Mouse (Mus musculus) retina, postnatal 1 day (tissue): ENCODE measurements around the gene Sh3kbp1.

ENCODE experiments used
- DNase-seq: peaks from one replicate; pipeline ENCODE4 v3.0.0-alpha.2; 2012

Sh3kbp1 gene

DNA sequence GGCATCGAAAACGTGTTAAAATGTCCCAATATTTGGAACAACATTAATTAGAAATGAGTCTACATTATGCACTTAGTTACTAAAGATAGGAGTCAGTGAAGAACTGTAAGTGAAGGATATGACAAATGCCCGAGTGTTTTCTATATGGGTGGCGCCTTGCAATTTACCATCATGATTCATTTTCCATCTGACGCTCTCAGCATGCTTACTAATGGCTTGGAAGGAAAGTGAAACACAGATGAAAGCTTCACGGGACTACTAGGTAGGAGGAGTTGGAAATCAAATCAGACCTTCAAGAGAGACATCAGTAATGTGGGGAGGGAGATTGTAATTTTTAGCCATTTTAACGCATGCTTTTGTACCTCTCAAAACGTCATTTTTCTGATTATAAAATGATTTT lies 223.7 kb downstream of the Sh3kbp1 start:
- DNase-seq, result no peak

DNA sequence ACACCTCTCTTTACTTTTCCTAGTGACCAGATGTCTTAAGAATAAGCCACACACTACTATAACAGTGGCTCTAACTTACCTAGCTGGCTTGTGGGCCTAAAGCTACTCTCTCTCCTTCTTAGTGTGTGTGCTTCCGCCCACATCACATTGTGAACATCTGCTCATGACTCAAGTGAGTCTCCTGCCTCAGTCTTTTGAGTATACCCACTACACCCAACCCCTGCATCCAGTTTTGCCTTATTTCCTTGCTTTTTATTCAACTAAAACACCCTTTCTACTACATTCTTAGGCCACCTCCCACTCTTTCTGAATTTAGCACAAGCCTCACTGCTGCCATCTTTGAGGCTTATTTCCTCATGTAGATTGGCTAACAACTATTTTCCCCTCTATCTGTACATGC lies 229.8 kb downstream of the Sh3kbp1 start:
- no peak for DNase-seq

DNA sequence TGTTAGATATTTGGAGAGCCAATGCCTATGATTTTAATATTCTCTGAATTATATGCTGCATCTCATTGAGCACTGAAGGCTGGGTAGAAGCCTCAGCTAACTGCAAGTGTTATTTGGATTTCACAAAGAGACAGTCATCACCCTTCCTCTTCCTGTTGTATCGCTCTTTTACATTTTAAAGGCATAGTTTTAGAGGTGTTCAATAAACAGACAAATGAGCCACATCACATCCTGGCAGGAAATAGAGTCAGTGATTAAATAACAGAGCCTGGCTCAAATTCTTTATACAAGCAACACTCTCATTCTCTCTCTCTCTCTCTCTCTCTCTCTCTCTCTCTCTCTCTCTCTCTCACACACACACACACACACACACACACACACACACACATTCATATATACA lies 231.1 kb downstream of the Sh3kbp1 start:
- DNase-seq, result no peak

DNA sequence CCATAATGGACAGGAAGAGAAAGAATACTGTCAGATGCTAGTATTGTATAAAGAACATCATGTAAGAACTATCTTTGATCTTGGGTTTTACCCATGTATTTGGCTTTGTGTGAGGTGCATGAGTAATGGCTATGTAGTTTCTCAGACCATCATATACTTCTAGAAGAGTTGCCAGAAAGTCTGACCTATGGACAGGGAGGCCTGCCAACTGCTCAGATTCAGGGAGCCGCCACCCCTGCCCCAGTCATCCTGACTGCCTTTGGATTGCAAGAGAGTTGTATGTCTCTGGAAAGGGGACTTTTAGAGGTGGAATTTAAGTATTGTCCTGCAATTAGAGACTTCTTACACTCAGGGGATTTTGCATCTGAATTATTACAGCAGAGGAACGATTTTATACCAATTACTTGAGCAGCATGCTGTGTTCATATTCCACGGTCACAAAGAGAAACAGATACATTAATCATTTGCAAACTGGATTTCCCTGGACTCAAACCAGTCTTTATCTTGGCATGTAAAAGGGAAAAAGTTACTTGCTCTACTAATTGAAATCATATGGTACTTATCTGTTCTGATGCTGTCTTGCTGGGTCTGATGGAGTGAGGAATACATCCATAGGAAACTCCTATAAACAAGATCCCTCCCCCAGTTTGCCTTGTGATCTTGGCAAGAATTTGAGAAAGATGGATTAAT lies 233.9 kb downstream of the Sh3kbp1 start:
- DNase-seq, result no peak

DNA sequence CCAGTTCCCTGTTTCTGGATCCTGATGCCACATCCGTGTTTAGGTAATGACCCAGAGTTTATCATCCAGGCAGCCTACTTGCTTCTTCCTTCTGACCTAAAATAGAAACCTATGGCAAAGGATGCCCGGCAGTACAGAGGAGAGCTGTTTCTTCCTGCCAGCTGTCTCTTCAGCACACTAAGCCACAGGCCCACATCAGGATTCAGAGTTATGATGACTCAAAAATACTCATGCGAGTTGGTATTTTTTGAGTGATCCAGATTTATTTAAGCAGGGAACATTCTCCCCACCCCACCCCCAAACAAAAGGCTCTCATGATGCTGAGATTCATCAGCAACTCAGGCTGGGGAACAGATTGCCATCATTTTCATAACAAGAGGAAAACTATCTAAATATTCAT lies 240.6 kb downstream of the Sh3kbp1 start:
- DNase-seq, result no peak

DNA sequence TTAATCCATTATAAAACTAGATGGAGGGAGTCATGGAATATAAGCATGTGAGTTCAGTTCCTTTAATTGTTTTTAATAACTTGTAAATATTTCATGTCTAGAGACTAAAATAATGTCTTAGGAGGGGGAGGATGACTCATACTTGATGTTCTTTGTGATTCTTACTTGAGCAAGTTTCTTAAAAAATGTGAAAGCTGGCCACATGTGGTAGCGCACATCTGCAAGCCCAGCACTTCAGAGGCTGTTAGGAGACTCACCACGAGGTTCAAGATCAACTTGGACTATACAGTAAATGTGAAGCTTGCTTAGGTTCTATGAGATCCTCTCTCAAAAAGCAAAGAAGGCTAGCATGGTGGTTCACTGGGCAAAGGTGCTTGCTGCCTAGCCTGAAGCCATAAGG lies 245.4 kb downstream of the Sh3kbp1 start:
- DNase-seq, result no peak

DNA sequence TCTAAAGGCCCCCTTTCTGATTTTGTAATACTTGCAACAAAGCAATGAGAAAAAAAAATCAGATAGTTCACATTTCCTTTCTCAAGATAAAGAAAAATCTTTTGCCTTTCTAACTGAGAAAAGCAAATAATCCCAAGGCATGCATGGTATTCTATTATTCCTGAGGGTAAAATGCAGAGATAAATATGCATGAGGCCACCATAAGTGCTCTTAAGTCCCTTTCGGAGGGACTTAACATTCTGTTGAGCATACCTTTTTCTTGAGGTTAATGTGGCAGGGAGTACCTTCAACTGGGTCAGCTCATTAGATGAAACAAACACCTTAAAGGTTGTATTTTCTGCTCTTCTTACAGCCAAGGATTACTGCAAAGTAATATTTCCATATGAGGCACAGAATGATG lies 250.7 kb downstream of the Sh3kbp1 start:
- DNase-seq, result no peak

DNA sequence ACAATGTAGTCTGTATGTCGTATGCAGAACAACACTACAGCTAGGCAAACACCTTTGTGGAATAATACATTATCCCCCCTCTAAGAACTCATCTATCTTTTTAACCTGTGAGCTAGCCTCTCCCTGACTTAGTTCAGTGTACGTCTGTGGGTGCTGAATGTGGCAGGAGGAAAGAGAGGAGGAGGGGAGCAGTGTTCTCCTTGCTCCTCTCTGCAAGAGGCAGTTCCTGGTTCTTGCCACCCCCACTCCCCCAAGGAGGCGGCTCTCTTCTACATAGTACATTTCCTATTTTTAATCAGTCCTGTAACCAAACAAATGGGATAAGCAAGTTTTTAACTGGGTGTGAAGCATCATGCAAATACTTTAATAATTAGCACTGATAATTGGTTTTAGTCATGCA lies 252.4 kb downstream of the Sh3kbp1 start:
- no peak for DNase-seq

DNA sequence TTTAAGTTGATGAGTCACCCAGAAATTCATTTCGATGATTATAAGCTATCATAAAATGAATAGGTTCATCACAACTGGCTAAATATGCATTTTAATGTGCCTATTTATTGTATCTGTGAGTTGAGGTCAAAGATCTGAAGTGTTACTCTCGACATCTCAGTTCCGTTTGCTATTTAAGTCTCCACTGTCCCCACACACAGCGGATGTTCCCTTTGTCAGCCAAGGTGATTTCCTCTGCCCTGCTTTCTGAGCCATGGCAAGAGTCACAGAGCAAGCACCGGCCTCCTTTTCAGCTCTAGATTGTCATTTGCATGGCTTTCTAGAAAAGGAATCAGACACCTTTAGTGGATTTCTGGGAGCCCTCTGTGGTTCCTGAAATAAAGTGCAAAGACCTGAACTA lies 254.5 kb downstream of the Sh3kbp1 start:
- no peak for DNase-seq

DNA sequence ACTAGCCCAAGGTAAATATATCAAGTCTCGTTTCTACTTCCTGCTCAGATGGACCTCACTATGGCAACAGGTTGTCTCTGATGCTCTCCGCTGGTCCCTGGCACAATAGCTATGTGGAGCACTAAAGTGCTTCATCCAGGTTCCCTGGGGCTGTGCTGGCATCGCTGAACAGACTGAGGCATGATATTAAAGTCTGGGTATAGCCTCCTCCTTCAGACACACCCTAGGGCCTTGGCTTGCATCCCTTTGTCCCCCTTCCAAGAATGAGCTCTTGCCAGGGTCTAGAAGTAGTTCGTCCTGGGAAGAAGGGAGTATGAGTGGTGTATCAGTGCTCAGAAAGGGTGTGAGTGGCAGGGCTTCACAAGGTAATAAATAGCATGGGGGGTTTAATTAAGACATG lies 269.5 kb downstream of the Sh3kbp1 start:
- peak; percentile 3 for DNase-seq

DNA sequence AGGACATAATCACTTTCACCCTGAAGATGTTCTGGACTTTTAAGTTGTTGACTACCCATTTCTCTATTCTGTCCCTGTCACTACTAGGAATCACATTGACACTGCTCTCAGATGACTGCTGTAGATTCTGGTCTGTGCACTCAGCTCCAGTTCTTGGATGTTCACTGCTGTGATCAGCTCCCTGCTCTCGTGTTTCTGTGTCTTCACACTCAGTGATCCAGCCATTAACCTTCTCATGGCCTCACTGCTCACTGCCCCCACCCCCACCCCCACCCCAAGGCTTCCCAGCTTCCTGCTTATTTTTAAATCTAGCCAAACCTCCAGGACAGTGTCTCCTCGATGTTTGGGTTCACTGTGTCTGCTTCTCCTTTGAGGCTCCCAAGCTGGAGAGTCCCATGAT lies 271.0 kb downstream of the Sh3kbp1 start:
- DNase-seq, result no peak

DNA sequence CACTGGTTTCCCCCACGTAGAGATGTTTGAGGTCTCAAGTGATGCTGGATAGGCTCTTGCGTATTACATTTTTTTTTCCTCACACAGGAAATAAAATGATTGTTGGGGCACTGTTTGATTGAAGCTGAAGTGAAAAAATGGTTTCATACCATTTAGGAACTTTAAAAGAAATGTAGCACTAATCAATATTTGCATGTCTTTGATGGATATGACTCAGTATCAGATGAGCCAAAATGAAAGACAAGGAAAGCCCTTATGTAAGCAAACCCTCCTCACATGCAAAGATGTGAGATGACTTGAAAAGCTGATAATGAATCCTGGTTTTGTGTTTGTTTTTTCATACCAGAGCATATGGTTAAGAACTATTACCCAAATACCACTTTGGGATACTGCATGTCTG lies 272.0 kb downstream of the Sh3kbp1 start:
- DNase-seq, result no peak

DNA sequence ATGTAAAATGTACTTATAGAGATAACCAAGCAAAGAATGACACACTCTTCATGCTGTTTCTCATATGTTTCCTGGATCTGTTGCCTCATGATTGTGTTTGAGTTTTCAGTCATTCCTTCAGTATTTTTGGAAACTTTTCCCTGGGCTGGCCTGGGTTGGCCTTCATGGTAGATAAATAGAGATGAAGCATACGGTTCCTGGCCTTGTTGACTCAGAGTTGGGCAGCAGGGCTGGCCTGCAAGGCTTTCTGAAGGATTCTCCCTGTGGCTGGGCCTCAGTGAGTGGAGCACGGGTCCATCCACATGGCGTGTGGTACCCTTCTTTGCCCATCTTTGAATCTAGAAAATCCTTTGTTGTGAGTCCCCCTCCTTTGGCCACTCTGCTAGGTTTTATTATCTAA lies 276.3 kb downstream of the Sh3kbp1 start:
- DNase-seq, result no peak

DNA sequence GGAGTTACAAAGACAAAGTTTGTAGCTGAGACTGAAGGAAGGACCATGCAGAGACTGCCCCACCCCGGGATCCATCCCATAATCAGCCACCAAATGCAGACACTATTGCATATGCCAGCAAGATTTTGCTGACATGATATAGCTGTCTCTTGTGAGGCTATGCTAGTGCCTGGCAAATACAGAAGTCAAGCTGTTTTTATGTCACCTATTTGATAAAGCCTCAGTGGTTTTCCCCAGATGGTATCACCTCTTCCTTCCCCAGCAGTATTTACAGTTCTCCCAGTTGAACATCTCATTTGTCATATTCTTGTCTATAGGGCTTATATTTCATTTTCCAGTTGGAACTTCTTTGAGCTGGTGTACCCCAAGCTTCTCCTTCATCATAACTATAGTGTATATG lies 280.6 kb downstream of the Sh3kbp1 start:
- no peak for DNase-seq

DNA sequence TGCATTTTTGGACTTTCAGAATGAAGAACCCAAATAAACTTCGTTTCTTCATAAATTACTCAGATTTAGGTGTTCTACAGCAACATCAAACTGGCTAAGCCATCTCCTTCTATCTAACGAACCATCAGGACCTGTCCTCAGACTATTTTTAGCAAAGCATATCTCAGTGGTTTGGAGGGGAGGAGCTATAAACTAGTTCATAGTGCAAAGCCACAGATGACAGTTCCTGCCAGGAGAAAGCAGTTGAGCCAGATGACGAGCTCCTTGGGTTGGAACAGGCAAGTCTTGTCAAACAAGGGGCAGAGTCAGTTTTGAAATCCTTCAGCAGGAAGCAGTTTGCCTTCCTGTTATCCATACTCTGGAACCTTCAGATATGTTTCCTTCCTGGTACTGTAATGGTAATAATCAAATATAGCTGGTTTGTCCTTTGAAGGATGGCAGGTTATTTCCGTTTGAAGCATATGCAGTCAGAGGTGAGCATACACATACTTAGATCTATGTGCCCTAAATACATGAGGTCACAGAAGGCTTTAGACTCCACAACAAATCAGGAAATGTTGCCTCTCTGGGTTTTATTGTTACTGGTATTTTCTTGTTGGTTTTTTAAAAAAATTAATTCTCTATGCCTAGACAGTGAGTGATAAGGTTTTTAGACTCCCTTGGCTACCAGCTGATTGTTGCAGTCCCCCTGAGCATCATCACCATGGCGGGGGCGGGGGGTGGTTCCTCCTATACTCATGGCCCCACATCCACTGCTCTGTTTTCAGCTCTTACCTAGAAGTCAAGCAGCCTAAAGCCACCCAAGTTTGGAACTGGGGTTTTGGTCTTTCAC lies 282.6 kb downstream of the Sh3kbp1 start:
- DNase-seq, result no peak

DNA sequence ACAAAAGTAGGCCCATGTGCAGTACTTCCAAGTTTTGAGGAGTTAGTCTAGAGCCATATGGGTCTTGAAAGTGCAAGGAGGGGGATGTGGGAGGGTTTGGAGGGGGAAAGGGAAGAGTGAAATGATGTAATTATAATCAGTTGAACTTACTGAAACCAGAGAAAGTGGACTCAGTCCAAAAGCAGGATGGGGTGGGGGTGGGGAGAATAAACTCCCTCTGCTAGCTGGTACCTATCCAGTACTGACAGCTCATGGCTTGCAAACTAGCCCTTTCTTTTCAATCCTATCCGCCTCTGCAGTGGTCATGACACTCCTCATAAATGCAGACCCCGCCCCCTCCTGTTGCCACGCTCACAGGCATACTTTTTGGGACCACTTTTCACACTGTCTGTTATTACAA lies 283.5 kb downstream of the Sh3kbp1 start:
- no peak for DNase-seq

DNA sequence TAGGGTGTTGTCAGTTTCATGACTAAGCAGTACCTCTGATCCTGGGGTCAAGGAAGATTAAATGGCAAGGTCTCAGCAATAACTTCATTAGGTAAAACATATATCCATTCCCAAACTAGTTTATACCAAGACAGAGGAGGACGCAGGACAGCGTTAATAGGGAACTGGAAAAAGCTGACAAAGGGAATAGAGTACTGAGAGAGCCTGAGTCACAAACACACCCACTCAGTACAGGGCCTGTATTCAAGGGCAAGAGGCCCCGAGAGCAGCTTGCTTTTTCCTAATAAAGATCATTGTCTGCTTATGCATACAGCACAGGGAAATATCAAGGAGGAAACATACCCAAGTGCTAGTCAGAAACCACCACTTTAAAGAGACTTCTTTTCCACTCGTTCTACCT lies 284.5 kb downstream of the Sh3kbp1 start:
- DNase-seq, result no peak

DNA sequence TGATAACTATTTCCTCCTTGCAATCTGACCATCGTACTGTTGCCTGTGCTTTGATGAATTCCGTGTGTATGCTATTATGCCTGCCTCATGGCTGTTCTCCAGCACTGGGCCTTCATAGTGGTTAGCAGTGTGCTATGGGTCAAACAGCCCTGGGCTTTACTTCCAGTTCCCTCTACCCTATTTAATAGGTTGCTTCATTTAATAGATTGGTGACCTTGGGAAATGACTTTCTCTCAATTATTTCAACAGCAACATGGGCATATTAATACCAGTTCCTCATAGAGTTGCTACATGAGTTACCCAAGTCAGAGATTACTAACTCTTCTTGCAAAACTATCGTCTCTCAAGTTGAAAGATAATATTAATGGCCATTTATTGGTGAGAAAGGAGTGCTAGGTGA lies 285.0 kb downstream of the Sh3kbp1 start:
- no peak for DNase-seq

DNA sequence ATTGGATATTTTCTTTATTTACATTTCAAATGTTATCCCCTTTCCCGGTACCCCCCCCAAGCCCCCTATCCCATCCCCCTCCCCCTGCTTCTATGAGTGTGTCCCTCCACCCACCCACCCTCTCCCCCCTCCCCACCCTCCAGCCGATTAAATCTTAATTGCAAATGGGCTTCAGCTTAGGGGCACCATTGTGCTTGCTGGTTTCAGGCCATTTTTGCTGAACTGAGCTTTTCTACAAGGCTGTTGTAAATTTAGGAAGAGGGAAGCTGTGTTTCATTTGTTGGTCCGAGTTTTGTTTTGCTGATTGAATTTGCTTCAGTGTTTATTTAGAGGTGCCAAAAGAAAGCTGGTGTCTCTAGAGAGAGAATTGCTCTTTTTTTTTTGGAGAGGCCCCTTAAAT lies 286.4 kb downstream of the Sh3kbp1 start:
- no peak for DNase-seq

DNA sequence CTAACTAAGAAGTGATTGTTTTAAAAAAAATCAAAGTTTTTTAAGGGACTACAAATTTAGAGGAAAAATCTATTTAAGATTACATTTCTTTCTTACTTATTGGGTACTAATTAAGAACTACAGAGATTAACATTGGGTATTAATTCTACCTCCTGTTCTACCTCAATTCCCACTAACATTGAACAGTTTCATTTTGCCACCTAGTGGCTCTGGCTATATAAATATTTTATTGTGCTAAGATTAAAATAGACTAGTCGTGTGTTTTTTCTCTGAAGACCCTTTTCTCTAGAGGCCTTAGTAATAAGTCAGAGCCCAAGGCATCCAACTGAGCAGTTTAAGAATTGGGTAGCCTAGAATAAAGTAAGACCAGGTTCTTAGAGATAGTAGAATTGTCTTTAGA lies 288.1 kb downstream of the Sh3kbp1 start:
- no peak for DNase-seq

DNA sequence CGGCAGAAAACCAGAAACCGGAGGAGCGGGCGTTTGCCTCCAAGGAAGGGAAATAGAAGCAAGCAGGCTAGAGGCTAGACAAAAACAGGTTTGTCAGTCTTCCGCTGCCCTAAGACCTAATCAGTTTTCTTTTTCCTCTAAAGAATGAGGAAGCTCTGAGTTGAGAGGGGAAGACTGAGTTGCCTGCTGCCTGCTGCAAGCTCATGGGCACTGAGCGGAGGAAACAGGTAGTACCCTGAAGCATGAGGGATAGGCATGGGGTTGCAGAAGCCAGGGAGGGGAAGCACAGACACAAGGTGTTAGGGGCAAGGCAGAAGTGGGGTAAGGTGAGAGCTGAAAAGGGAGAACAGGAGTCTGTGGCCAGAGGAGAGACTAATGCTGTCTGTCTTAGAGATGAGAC lies 297.7 kb downstream of the Sh3kbp1 start:
- no peak for DNase-seq

DNA sequence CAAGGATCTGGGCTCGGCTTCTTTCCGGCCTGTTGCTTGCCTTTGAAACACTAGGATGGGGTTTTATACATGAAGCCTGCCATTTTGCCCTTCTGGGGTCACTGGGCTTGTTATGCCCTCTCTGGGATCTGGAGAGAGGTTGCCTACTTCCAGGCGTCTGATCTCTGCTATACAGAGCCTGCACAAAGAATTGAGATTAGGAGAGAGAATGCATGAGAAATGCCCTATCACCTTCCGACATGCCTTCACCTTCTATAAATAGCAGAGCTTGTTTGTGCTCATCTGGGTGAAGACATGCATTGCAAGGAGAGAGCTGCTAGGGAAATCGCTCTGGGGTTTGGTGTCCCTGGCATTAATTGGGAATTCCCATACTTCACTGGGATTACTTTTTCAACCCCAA lies 301.1 kb downstream of the Sh3kbp1 start:
- DNase-seq, result no peak

DNA sequence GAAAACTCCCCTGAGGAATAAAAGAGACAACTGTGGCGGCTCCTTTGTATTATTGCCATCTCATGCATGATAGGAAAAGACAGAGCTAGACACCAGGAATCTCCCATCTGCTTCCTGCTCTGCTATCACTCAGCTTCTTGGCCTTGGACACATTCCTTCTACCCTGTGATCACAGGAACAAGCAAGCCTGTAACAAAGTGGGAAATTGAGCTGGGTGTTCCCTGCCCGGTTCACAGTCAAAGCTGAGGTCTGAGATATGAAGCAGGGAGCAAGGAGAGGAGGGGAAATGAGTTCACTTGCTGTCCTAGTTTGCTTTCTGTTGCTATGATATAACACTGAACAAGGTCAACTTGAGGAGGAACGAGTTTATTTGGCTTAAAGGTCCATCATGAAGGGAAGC lies 301.8 kb downstream of the Sh3kbp1 start:
- no peak for DNase-seq

DNA sequence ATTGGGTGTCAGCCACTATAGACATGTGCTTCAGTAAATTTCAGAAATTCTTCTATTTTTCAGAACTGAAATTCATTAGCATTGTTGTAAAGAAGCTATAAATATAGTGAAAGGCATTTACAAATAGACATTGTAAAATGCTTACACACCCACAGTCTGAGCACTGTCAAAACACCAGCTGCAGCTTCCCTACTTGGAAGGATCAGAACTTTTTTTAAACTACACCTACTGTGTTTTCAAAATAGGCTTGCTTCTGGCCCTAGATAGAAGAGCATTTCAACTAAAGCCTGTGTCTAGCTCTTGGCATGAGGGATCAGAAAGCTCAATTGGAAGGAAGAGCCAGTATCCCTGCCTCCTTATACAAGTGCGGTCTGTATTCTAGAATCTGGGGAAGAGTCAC lies 305.0 kb downstream of the Sh3kbp1 start:
- DNase-seq, result no peak

DNA sequence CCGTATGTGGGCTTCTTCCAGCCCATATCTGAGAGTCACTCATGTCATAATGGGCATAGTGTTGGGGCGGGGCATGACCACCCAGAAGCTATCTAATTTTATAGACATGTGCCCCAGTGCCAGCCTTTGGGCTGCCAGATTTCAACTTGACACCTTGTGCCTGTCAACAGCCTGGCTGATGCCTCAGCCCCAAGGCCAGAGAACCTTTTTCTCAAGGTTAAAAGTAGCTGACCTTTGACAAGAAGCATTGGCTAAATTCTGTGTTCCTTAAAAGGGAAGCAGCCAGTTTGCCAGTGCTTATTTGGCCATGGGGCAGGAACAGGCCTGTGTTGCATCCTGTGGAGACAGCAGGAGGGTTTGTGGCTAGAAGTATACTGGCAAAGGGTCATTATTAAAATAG lies 315.5 kb downstream of the Sh3kbp1 start:
- DNase-seq, result no peak
